In genomic region chr10:62739961-62740737, GRCm38 (mm10) we compare ENCODE assay signal across 9 mouse cellular contexts. TPM values are rescaled to one million over a fixed set of nuclear protein-coding genes. Genes with fewer than 3 reads are reported as not detected.
DNase-seq lines count a peak whose midpoint lies in the region; ATAC-seq lines count a peak whose summit lies in the region.
"Had no signal": no experiment of that assay in that cellular context is flagged by ENCODE, and none has a peak within 500 bp of the region (broad histone marks: within the 10 kb centered on the region; RNA-seq: fewer than 3 reads in every experiment).

No protein-coding gene starts in this region.

- no peaks in the 10 kb centered on the region for H3K9me3 ChIP-seq in neural tube, embryonic 11.5 days (ENCODE audit: control insufficient read depth, low read length)
- H3K9me3 ChIP-seq in hindbrain, embryonic 13.5 days: no peaks in the 10 kb centered on the region

- peaks cover 18% of the 10 kb centered on the region for H3K36me3 ChIP-seq in neural tube, embryonic 11.5 days (ENCODE audit: control insufficient read depth, insufficient read depth, low read length)
- peaks cover 38% of the 10 kb centered on the region for H3K36me3 ChIP-seq in hindbrain, embryonic 13.5 days

- no peaks in the 10 kb centered on the region for H3K4me1 ChIP-seq in neural tube, embryonic 11.5 days (ENCODE audit: control insufficient read depth, insufficient read depth, low read length)
- H3K4me1 ChIP-seq in hindbrain, embryonic 13.5 days (replicated peaks): 0 out of 2 replicates have a peak, but pooled peaks cover 3% of the 10 kb centered on the region

- 83% methylated on average over 4 of the region's 4 CpGs for WGBS in neural tube, embryonic 11.5 days
- WGBS in hindbrain, embryonic 13.5 days: 68% methylated on average over 4 of the region's 4 CpGs

- no peak overlapping the region for H3K4me3 ChIP-seq in neural tube, embryonic 11.5 days (ENCODE audit: low read depth, low read length)
- no peak overlapping the region for H3K4me3 ChIP-seq in hindbrain, embryonic 13.5 days

- no peak overlapping the region for H3K4me2 ChIP-seq in neural tube, embryonic 11.5 days (ENCODE audit: low read depth)
- H3K4me2 ChIP-seq in hindbrain, embryonic 13.5 days: no peak overlapping the region

- ATAC-seq in neural tube, embryonic 11.5 days (ENCODE audit: insufficient read depth, low FRiP score, low TSS enrichment): no peak
- ATAC-seq in hindbrain, embryonic 13.5 days (ENCODE audit: low FRiP score): 0 out of 2 replicates have a peak, but pooled peaks have one; percentile 28

- no peak for DNase-seq in neural tube, embryonic 11.5 days (ENCODE audit: low spot score)
- no peak for DNase-seq in neural tube, embryonic 10.5 days (ENCODE audit: extremely low spot score, low spot score)
- DNase-seq in cerebellum, postnatal 10 days: peak; percentile 70 to 71
- DNase-seq in adrenal gland, postnatal 14 days: no peak
- DNase-seq in urinary bladder, postnatal 14 days (ENCODE audit: low spot score): no peak
- DNase-seq in embryo, embryonic 9.5 days (ENCODE audit: extremely low spot score): no peak
- DNase-seq: thymus, adult 2 months had no signal

- H3K9ac ChIP-seq in neural tube, embryonic 11.5 days (ENCODE audit: low read length): no peak overlapping the region
- H3K9ac ChIP-seq in hindbrain, embryonic 13.5 days: no peak overlapping the region

- no peaks in the 10 kb centered on the region for H3K27me3 ChIP-seq in neural tube, embryonic 11.5 days (ENCODE audit: control insufficient read depth, insufficient read depth, low read length)
- H3K27me3 ChIP-seq in hindbrain, embryonic 13.5 days: no peaks in the 10 kb centered on the region

- H3K27ac ChIP-seq in neural tube, embryonic 11.5 days (ENCODE audit: low read depth, low read length): 0 out of 2 replicates have a peak overlapping the region, but pooled peaks have one; percentile 42
- peak overlapping the region; percentile 58 for H3K27ac ChIP-seq in hindbrain, embryonic 13.5 days

RNA-seq across cellular contexts. Expression of gene Stox1, which starts 14.2 kb away (rescaled TPM):
- 1.1 and 1.9 TPM in 2 replicates for polyA plus RNA-seq in neural tube, embryonic 11.5 days (2014; fragmentation: Nextera tagmentation; extraction: Ambion mirVana)
- 2.1 and 3.0 TPM in 2 replicates for polyA plus RNA-seq in hindbrain, embryonic 13.5 days (2015; fragmentation: Nextera tagmentation; extraction: Ambion mirVana)
- 1.2 and 1.5 TPM in 2 replicates for total RNA-seq in adrenal gland, postnatal 14 days (2021)
- total RNA-seq: monocyte, adult 5-6 weeks had no signal

RNA-seq across cellular contexts. Expression of gene Ccar1, which starts 51.9 kb away (rescaled TPM):
- polyA plus RNA-seq in neural tube, embryonic 11.5 days (2014; fragmentation: Nextera tagmentation; extraction: Ambion mirVana): 154 and 167 TPM in 2 replicates
- 113 and 118 TPM in 2 replicates for polyA plus RNA-seq in hindbrain, embryonic 13.5 days (2015; fragmentation: Nextera tagmentation; extraction: Ambion mirVana)
- total RNA-seq in adrenal gland, postnatal 14 days (2021): 81.6 and 88.5 TPM in 2 replicates

Comparison
In these comparisons a context has a peak if more than half of its experiments do, and no peak if none do; other contexts are left out.
1. DNase-seq: peak in cerebellum, postnatal 10 days (2 of 2); none in neural tube, embryonic 11.5 days (single experiment), neural tube, embryonic 10.5 days (single experiment), adrenal gland, postnatal 14 days (single experiment), urinary bladder, postnatal 14 days (single experiment) and embryo, embryonic 9.5 days (single experiment).